Mouse (Mus musculus) G1E (cell line): ENCODE results near the gene Gm3012. TPM values are rescaled to one million over a fixed set of nuclear protein-coding genes. Genes with fewer than 3 reads are reported as not detected.
"Not testable (repeated sequence)": the region's sequence is repeated elsewhere in the genome, so short reads cannot be mapped to it uniquely, and the experiment has no call there.

Experiments
- ATAC-seq: 2 replicates; pipeline ENCODE4 v1.8.0; 2016; ENCODE audit warnings: mild to moderate bottlenecking; ENCODE audit not compliant: insufficient number of reproducible peaks, poor library complexity, low FRiP score, severe bottlenecking; ENCODE audit errors: extremely low read depth
- DNase-seq: peaks from one replicate; pipeline ENCODE4 v3.0.0; 2012; ENCODE audit warnings: low spot score
- H3K27me3 ChIP-seq: 2 replicates; pipeline ENCODE4 v1.6.1; 2012; ENCODE audit warnings: mild to moderate bottlenecking, low read length, inconsistent platforms; ENCODE audit not compliant: insufficient read depth
- H3K36me3 ChIP-seq: replicated peaks from 2 replicates; pipeline ENCODE3; 2012; ENCODE audit warnings: mild to moderate bottlenecking, inconsistent platforms
- H3K4me1 ChIP-seq: 2 replicates; pipeline ENCODE4 v1.6.1; 2012; ENCODE audit warnings: low read depth, low read length, inconsistent platforms, mixed read lengths; ENCODE audit not compliant: insufficient read depth
- H3K4me3 ChIP-seq: 2 replicates; pipeline ENCODE4 v1.5.1; 2012; ENCODE audit warnings: low read depth, mild to moderate bottlenecking, inconsistent platforms, low read length, moderate library complexity, mixed read lengths
- H3K9me3 ChIP-seq: replicated peaks from 2 replicates; pipeline ENCODE4 v1.6.1; 2012; ENCODE audit warnings: inconsistent platforms
- polyA plus RNA-seq: library from polyadenylated mRNA; stranded (reverse); fragments of >175 nt; gene quantifications from 2 replicates; pipeline ENCODE4 v1.2.3, GENCODE M21; 2012
- total RNA-seq, 2 experiments: library from RNA; stranded (forward) in 1 of 2; stranded (reverse) in 1 of 2; fragments of 200-1000 nt in 1 of 2; fragments of >200 nt in 1 of 2; fragmentation: Nextera tagmentation in 1 of 2; gene quantifications; 2 replicates each; pipeline ENCODE4 v1.2.3; 2014 to 2017

The Gm3012 gene
- not detected in 2 replicates for total RNA-seq (2014; fragmentation: Nextera tagmentation)
- not detected in 2 replicates for total RNA-seq (2017)
- not detected in 2 replicates for polyA plus RNA-seq

DNA sequence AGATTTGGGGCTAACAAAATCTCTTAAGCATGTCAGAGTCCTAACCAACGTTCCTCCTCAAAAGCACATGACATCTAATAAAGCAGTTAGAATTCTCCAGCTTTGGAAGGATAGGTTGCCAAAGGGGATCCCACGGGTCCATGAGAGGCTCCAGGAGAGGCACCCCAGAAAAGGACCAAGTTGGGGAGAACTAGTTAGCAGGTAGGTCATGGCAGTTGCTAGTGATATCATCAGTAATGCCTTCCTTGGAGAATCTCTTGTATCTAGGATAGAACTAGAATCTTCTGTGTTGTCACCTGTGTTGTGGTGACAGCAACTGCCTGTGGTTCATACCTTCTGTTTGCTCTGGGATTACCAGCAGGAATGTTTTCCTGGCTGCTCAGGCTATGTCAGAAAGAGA is at the start of gene Gm3012:
Gene Gm3012, plus strand, starts transcription at position 301 of the 400 bp plus-strand sequence.
- H3K4me3 ChIP-seq, H3K4me1 ChIP-seq, ATAC-seq, DNase-seq, H3K27me3 ChIP-seq, H3K36me3 ChIP-seq, H3K9me3 ChIP-seq: not testable (repeated sequence)

DNA sequence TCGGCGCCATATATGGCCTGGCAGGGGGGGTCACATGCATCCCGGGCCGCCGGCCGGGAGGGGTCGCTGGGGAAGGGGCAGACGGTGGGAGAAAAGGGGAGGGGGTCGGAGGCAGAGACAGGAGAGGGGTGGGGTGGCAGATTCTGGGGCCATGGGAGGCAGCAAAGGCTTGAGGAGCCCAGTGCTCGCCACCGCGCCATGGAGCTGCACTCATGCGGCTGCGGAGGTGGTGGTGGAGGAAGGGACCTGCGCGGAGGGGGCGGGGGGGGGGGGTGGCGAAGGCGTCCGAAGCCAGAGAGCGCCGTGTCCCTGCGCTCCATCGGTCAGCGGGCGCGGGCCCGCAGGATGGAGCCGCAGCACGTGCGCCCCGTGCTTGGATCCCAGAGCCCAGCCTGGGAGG is 17.4 kb downstream of the Gm3012 start, which contains the start of gene Gm3020:
Gene Gm3020, plus strand, starts transcription at position 301 of the 400 bp plus-strand sequence.
- H3K27me3 ChIP-seq, H3K36me3 ChIP-seq, DNase-seq, H3K4me1 ChIP-seq, ATAC-seq, H3K9me3 ChIP-seq, H3K4me3 ChIP-seq: not testable (repeated sequence)

DNA sequence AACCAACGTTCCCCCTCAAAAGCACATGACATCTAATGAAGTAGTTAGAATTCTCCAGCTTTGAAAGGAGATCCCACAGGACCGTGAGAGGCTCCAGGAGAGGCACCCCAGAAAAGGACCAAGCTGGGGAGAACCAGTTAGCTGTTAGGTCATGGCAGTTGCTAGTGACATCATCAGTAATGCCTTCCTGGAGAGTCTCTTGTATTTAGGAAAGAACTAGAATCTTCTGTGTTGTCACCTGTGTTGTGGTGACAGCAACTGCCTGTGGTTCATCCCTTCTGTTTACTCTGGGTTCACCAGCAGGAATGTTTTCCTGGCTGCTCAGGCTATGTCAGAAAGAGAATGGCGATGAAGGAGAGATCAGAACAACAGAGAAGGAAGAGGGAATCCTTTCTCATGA is 54.2 kb downstream of the Gm3012 start, which contains the start of gene Gm3043:
Gene Gm3043, plus strand, starts transcription at position 301 of the 400 bp plus-strand sequence.
- H3K4me1 ChIP-seq, H3K9me3 ChIP-seq, DNase-seq, ATAC-seq, H3K36me3 ChIP-seq, H3K27me3 ChIP-seq, H3K4me3 ChIP-seq: not testable (repeated sequence)

Other genes with a start within 250 kb of the Gm3012 start
- not detected in 2 replicates for gene Gm10413, start 239.4 kb upstream of the Gm3012 start, total RNA-seq (2014; fragmentation: Nextera tagmentation)
- gene Gm10413, start 239.4 kb upstream of the Gm3012 start, total RNA-seq (2017): not detected in 2 replicates
- not detected in 2 replicates for gene Gm10413, start 239.4 kb upstream of the Gm3012 start, polyA plus RNA-seq
- gene Gm10409, start 221.9 kb upstream of the Gm3012 start, total RNA-seq (2014; fragmentation: Nextera tagmentation): not detected in 2 replicates
- gene Gm10409, start 221.9 kb upstream of the Gm3012 start, total RNA-seq (2017): not detected in 2 replicates
- not detected in 2 replicates for gene Gm10409, start 221.9 kb upstream of the Gm3012 start, polyA plus RNA-seq
- not detected in 2 replicates for gene Gm3005, start 206.4 kb upstream of the Gm3012 start, total RNA-seq (2014; fragmentation: Nextera tagmentation)
- gene Gm3005, start 206.4 kb upstream of the Gm3012 start, total RNA-seq (2017): not detected in 2 replicates
- not detected in 2 replicates for gene Gm3005, start 206.4 kb upstream of the Gm3012 start, polyA plus RNA-seq
- gene Gm10408, start 185.1 kb upstream of the Gm3012 start, total RNA-seq (2014; fragmentation: Nextera tagmentation): not detected in 2 replicates
- not detected in 2 replicates for gene Gm10408, start 185.1 kb upstream of the Gm3012 start, total RNA-seq (2017)
- gene Gm10408, start 185.1 kb upstream of the Gm3012 start, polyA plus RNA-seq: not detected in 2 replicates
- not detected in 2 replicates for gene Gm3020, start 17.5 kb downstream of the Gm3012 start, total RNA-seq (2014; fragmentation: Nextera tagmentation)
- gene Gm3020, start 17.5 kb downstream of the Gm3012 start, total RNA-seq (2017): not detected in 2 replicates
- gene Gm3020, start 17.5 kb downstream of the Gm3012 start, polyA plus RNA-seq: not detected in 2 replicates
- not detected in 2 replicates for gene Gm3043, start 54.3 kb downstream of the Gm3012 start, total RNA-seq (2014; fragmentation: Nextera tagmentation)
- gene Gm3043, start 54.3 kb downstream of the Gm3012 start, total RNA-seq (2017): not detected in 2 replicates
- gene Gm3043, start 54.3 kb downstream of the Gm3012 start, polyA plus RNA-seq: not detected in 2 replicates
- not detected in 2 replicates for gene Gm3002, start 175.6 kb downstream of the Gm3012 start, total RNA-seq (2014; fragmentation: Nextera tagmentation)
- gene Gm3002, start 175.6 kb downstream of the Gm3012 start, total RNA-seq (2017): 2.0 TPM in 1 of 2 replicates, not detected in the other
- gene Gm3002, start 175.6 kb downstream of the Gm3012 start, polyA plus RNA-seq: not detected in 2 replicates
- not detected in 2 replicates for gene Gm3033, start 211.7 kb downstream of the Gm3012 start, total RNA-seq (2014; fragmentation: Nextera tagmentation)
- not detected in 2 replicates for gene Gm3033, start 211.7 kb downstream of the Gm3012 start, total RNA-seq (2017)
- gene Gm3033, start 211.7 kb downstream of the Gm3012 start, polyA plus RNA-seq: not detected in 2 replicates
- not detected in 2 replicates for gene Gm2916, start 249.7 kb downstream of the Gm3012 start, total RNA-seq (2014; fragmentation: Nextera tagmentation)
- 0.11 TPM in 1 of 2 replicates, not detected in the other for gene Gm2916, start 249.7 kb downstream of the Gm3012 start, total RNA-seq (2017)
- not detected in 2 replicates for gene Gm2916, start 249.7 kb downstream of the Gm3012 start, polyA plus RNA-seq